Mouse (Mus musculus): Measurements from ENCODE around the gene Ggt7. TPM values are rescaled to one million over a fixed set of nuclear protein-coding genes. Genes with fewer than 3 reads are reported as not detected.
"Not testable (repeated sequence)": the region's sequence is repeated elsewhere in the genome, so short reads cannot be mapped to it uniquely, and the experiment has no call there.

The Ggt7 gene
- polyA plus RNA-seq, 1 experiment from 2014 or later = 1.1 TPM

- no peak for ATAC-seq (replicated peaks; ENCODE audit: insufficient number of reproducible peaks, insufficient read depth, low FRiP score, low read depth)
- Histone ChIP-seq H3K9ac (no peak overlapping the region), H3K27me3 (no peaks in the 10 kb centered on the region), H3K9me3 (replicated peaks) (no peaks in the 10 kb centered on the region), H3K36me3 (no peaks in the 10 kb centered on the region), H3K4me2 (no peak overlapping the region), H3K4me3 (no peak overlapping the region), H3K27ac (no peak overlapping the region), H3K4me1 (replicated peaks) (peaks cover 5% of the 10 kb centered on the region; the same call in 1 of the 2 replicates)
- WGBS = 89% methylated on average over 9 of the region's 9 CpGs
Observed at GRCm38 (mm10) chr2:155505811-155506210, 12.2 kb downstream of the Ggt7 start.

- ATAC-seq (replicated peaks; ENCODE audit: insufficient number of reproducible peaks, insufficient read depth, low FRiP score, low read depth) = no peak
- H3K36me3 ChIP-seq = no peaks in the 10 kb centered on the region
- H3K27ac ChIP-seq = no peak overlapping the region
- H3K9ac ChIP-seq = no peak overlapping the region
- H3K4me1 ChIP-seq (replicated peaks) = peaks cover 5% of the 10 kb centered on the region; the same call in 1 of the 2 replicates
- no peaks in the 10 kb centered on the region for H3K9me3 ChIP-seq (replicated peaks)
- no peak overlapping the region for H3K4me2 ChIP-seq
- WGBS = 54% methylated on average over 13 of the region's 13 CpGs
- H3K4me3 ChIP-seq = no peak overlapping the region
- H3K27me3 ChIP-seq = no peaks in the 10 kb centered on the region
Observed at GRCm38 (mm10) chr2:155504440-155505355, 13.3 kb downstream of the Ggt7 start.

- Histone ChIP-seq H3K27me3 (no peaks in the 10 kb centered on the region), H3K4me2 (no peak overlapping the region), H3K4me1 (replicated peaks) (peaks cover 5% of the 10 kb centered on the region; the same call in 1 of the 2 replicates), H3K4me3 (no peak overlapping the region), H3K9me3 (replicated peaks) (no peaks in the 10 kb centered on the region), H3K27ac (no peak overlapping the region), H3K36me3 (no peaks in the 10 kb centered on the region), H3K9ac (no peak overlapping the region)
- 72% methylated on average over 7 of the region's 7 CpGs for WGBS
- no peak for ATAC-seq (replicated peaks; ENCODE audit: insufficient number of reproducible peaks, insufficient read depth, low FRiP score, low read depth)
Observed at GRCm38 (mm10) chr2:155502596-155502995, 15.4 kb downstream of the Ggt7 start.

GRCm38 (mm10) chr2:155490998-155491397, 27.0 kb downstream of the Ggt7 start:
- Histone ChIP-seq H3K36me3 (no peaks in the 10 kb centered on the region), H3K4me1 (replicated peaks) (no peaks in the 10 kb centered on the region), H3K4me2 (no peak overlapping the region), H3K27ac (no peak overlapping the region), H3K27me3 (no peaks in the 10 kb centered on the region), H3K4me3 (no peak overlapping the region), H3K9me3 (replicated peaks) (no peaks in the 10 kb centered on the region), H3K9ac (no peak overlapping the region)
- 85% methylated on average over 6 of the region's 6 CpGs for WGBS
- ATAC-seq (replicated peaks; ENCODE audit: insufficient number of reproducible peaks, insufficient read depth, low FRiP score, low read depth) = no peak

GRCm38 (mm10) chr2:155482021-155482420, 36.0 kb downstream of the Ggt7 start:
- H3K9me3 ChIP-seq (replicated peaks) = no peaks in the 10 kb centered on the region
- H3K4me1 ChIP-seq (replicated peaks) = no peaks in the 10 kb centered on the region
- H3K4me3 ChIP-seq = no peak overlapping the region
- no peak overlapping the region for H3K4me2 ChIP-seq
- no peaks in the 10 kb centered on the region for H3K27me3 ChIP-seq
- H3K9ac ChIP-seq = no peak overlapping the region
- no peak for ATAC-seq (replicated peaks; ENCODE audit: insufficient number of reproducible peaks, insufficient read depth, low FRiP score, low read depth)
- no peaks in the 10 kb centered on the region for H3K36me3 ChIP-seq
- no peak overlapping the region for H3K27ac ChIP-seq
- 42% methylated on average over 3 of the region's 3 CpGs for WGBS

- H3K4me2 ChIP-seq = peak within 1 kb of the TSS; percentile 84
- H3K27ac ChIP-seq = peak within 1 kb of the TSS; percentile 95
- H3K4me3 ChIP-seq = peak within 1 kb of the TSS; percentile 94
- no peaks in the 10 kb centered on the region for H3K36me3 ChIP-seq
- peak; percentile 82 for ATAC-seq (replicated peaks; ENCODE audit: insufficient number of reproducible peaks, insufficient read depth, low FRiP score, low read depth)
- H3K27me3 ChIP-seq = no peaks in the 10 kb centered on the region
- peaks cover 30% of the 10 kb centered on the region for H3K4me1 ChIP-seq (replicated peaks)
- under 1% methylated on average over 32 of the region's 72 CpGs for WGBS
- H3K9me3 ChIP-seq (replicated peaks) = no peaks in the 10 kb centered on the region
- H3K9ac ChIP-seq = peak within 1 kb of the TSS; percentile 99
Observed at GRCm38 (mm10) chr2:155473570-155474088, 44.4 kb downstream of the Ggt7 start, which contains the start of gene Ncoa6. Ncoa6 (minus strand) TSS chr2:155473894.

- H3K4me3 ChIP-seq = peak overlapping the region; percentile 94
- H3K27me3 ChIP-seq = no peaks in the 10 kb centered on the region
- H3K36me3 ChIP-seq = no peaks in the 10 kb centered on the region
- peak; percentile 71 for ATAC-seq (replicated peaks; ENCODE audit: insufficient number of reproducible peaks, insufficient read depth, low FRiP score, low read depth)
- WGBS = 1% methylated on average over 54 of the region's 71 CpGs
- peaks cover 32% of the 10 kb centered on the region for H3K4me1 ChIP-seq (replicated peaks)
- H3K9me3 ChIP-seq (replicated peaks) = no peaks in the 10 kb centered on the region
- H3K9ac ChIP-seq = peak overlapping the region; percentile 99
- peak overlapping the region; percentile 84 for H3K4me2 ChIP-seq
- H3K27ac ChIP-seq = peak overlapping the region; percentile 95
Observed at GRCm38 (mm10) chr2:155472671-155473569, 45.1 kb downstream of the Ggt7 start.

GRCm38 (mm10) chr2:155466861-155467260, 51.2 kb downstream of the Ggt7 start:
- Histone ChIP-seq H3K9ac (no peak overlapping the region), H3K4me2 (no peak overlapping the region), H3K36me3 (no peaks in the 10 kb centered on the region), H3K27me3 (no peaks in the 10 kb centered on the region), H3K4me1 (replicated peaks) (peaks cover 19% of the 10 kb centered on the region), H3K9me3 (replicated peaks) (no peaks in the 10 kb centered on the region), H3K4me3 (no peak overlapping the region), H3K27ac (no peak overlapping the region)
- ATAC-seq (replicated peaks; ENCODE audit: insufficient number of reproducible peaks, insufficient read depth, low FRiP score, low read depth) = no peak
- 77% methylated on average over 1 of the region's 1 CpGs for WGBS

GRCm38 (mm10) chr2:155453591-155453990, 64.4 kb downstream of the Ggt7 start:
- no peaks in the 10 kb centered on the region for H3K9me3 ChIP-seq (replicated peaks)
- no peaks in the 10 kb centered on the region for H3K36me3 ChIP-seq
- H3K4me3 ChIP-seq = no peak overlapping the region
- no peaks in the 10 kb centered on the region for H3K4me1 ChIP-seq (replicated peaks)
- no peak overlapping the region for H3K27ac ChIP-seq
- ATAC-seq (replicated peaks; ENCODE audit: insufficient number of reproducible peaks, insufficient read depth, low FRiP score, low read depth) = no peak
- 70% methylated on average over 7 of the region's 7 CpGs for WGBS
- no peak overlapping the region for H3K9ac ChIP-seq
- no peak overlapping the region for H3K4me2 ChIP-seq
- H3K27me3 ChIP-seq = no peaks in the 10 kb centered on the region

- no peak overlapping the region for H3K4me3 ChIP-seq
- no peaks in the 10 kb centered on the region for H3K36me3 ChIP-seq
- no peak overlapping the region for H3K9ac ChIP-seq
- H3K27ac ChIP-seq = no peak overlapping the region
- no peak for ATAC-seq (replicated peaks; ENCODE audit: insufficient number of reproducible peaks, insufficient read depth, low FRiP score, low read depth)
- H3K27me3 ChIP-seq = no peaks in the 10 kb centered on the region
- 85% methylated on average over 5 of the region's 5 CpGs for WGBS
- H3K4me2 ChIP-seq = no peak overlapping the region
- no peaks in the 10 kb centered on the region for H3K4me1 ChIP-seq (replicated peaks)
- H3K9me3 ChIP-seq (replicated peaks) = no peaks in the 10 kb centered on the region
Observed at GRCm38 (mm10) chr2:155451256-155451655, 66.8 kb downstream of the Ggt7 start.

- not testable (repeated sequence) for H3K9me3 ChIP-seq (replicated peaks); H3K27ac ChIP-seq; H3K4me1 ChIP-seq (replicated peaks); H3K27me3 ChIP-seq; ATAC-seq (replicated peaks; ENCODE audit: insufficient number of reproducible peaks, insufficient read depth, low FRiP score, low read depth); H3K9ac ChIP-seq; H3K36me3 ChIP-seq; H3K4me2 ChIP-seq; H3K4me3 ChIP-seq
- WGBS = 100% methylated on average over 1 of the region's 1 CpGs
Observed at GRCm38 (mm10) chr2:155447906-155448305, 70.1 kb downstream of the Ggt7 start.

Data from heart, embryonic 15.5 days (tissue).